Mouse (Mus musculus): ENCODE measurements at regions not wholly inside any gene's neighbourhood (a gene's known extent, or its start where the extent isn't known, plus 50 kb on each side); places are given as distances from the start of the nearest gene placed in this dataset.

DNA sequence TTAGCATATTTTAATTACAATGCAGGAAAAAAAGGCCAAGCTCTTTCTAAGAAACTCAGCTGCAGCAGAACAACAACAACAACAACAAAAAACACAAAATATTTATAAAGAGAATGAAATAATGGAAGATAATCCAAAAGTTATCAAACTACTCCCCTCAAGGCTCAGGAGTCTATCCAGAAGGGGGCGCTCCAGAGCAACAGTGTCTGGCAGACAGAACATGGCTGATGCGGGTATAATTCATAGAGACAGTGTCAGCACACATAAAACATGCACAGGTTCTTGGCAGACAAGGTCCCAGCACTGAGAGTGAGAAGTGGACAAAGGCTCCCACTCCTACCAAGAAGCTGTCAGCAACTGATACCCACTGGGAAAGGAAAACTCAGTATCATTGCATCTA is 173.9 kb downstream of the Epm2a start:
- TF ChIP-seq CTCF (IDR thresholded peaks at IDR 0.05; ENCODE audit: low read depth) (no peak; the same call in 1 of the 2 replicates), EP300 (IDR thresholded peaks at IDR 0.05; ENCODE audit: low read depth) (no peak)
